Mouse (Mus musculus): ENCODE measurements at regions not wholly inside any gene's neighbourhood (a gene's known extent, or its start where the extent isn't known, plus 50 kb on each side); places are given as distances from the start of the nearest gene placed in this dataset.
A peak's percentile ranks its signal among the peaks of the same experiment; 100 is the strongest.

DNA sequence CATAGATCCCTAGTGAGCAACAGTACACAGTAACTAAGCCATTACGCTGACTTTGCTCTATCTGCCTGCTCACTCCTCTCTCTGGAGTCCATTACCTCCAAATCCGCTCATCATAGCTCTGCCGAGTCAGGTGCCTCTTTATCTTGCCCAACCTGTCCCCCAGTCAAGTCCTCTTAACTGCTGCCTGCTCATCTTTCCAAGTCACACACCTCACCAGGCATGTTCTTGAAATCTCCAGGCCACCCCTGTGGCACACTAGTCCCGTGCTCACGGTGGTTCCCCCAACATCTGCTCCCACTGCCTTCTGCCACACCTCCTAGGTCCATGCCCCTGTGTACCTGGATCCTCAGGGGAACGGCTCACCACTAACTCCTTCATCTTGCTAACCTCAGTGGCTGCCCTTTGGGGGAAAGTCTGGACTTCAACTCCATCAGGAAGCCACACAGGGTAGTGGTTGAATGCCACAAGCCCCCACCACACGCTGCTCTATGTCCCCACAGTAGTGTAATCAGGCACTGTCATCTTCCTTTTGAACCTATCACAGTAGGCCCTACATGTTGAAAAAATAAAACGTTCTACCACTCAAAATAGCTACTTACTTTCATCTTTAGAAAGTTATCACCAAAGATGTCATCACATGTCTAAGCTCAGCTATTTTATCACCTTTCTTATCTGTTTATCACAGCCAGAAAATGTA is 126.3 kb upstream of the Klf14 start:
- DNase-seq: no peak

GRCm38 (mm10) chr6:31085760-31086108 is 126.9 kb upstream of the Klf14 start:
- no peak for DNase-seq

DNA sequence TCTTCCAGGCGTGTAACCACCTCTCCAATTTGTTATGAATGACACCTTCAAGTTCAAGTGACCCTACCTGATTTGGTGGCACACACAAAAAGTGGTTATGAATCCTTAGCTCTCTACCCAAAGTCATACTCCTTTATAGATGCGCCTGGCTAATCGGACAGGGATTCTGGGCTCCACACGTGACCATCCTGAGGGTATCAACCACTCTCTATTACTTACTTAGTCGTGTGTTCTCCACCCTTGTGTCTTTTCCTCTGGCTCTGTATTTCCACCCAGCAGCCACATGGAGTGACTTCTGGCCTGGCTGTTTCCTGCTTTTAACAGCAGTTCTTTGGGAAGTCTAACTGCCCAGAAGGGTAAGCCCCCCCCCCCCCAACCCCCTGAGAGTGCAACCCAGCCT is 127.4 kb upstream of the Klf14 start:
- no peak for DNase-seq

- DNase-seq: no peak
Observed at GRCm38 (mm10) chr6:31086798-31087360, 128.0 kb upstream of the Klf14 start.

DNA sequence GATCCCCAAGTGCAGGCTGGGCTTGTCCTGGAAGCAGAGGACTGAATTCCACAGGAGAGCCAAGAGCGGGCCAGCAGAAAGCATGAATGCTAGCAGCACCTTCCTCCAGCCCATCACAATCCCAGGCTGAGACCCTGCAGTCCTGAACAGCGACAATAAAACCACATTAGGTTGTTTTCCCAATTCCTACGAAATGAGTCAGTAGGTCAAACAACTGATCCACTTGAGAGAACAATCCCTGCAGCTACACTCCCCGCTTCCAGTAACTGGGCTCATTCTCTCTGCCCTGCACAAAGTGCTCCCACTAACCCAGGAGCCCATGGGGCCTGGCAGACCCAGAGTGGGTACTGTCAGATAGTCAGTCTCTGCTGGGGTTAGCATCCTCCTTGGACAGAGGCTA is 128.6 kb upstream of the Klf14 start:
- no peak for DNase-seq

- peak in 1 of 2 experiments; percentile 45 for DNase-seq
Observed at GRCm38 (mm10) chr6:31088147-31088972, 129.5 kb upstream of the Klf14 start.

- DNase-seq: no peak
Observed at GRCm38 (mm10) chr6:31088973-31089368, 130.1 kb upstream of the Klf14 start.

DNA sequence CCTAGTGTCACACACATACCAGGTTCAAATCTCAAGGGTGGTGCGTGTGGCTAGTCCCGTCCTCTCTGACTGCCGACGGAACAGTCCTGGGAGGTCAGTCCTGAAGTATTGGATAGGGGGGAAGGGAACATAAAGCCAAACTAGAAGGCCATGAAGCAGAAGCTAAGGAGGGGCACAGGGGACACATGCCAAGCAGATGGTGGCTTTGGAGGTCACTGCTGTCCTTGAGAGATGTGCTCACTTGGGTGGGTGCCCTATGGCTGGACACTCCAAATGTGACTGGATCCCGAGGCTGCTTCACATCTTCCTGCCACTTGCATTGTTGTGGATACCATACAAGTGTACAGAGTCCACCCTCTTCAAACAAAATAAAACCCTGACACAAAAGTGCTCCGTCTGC is 131.4 kb upstream of the Klf14 start:
- no peak for DNase-seq

DNA sequence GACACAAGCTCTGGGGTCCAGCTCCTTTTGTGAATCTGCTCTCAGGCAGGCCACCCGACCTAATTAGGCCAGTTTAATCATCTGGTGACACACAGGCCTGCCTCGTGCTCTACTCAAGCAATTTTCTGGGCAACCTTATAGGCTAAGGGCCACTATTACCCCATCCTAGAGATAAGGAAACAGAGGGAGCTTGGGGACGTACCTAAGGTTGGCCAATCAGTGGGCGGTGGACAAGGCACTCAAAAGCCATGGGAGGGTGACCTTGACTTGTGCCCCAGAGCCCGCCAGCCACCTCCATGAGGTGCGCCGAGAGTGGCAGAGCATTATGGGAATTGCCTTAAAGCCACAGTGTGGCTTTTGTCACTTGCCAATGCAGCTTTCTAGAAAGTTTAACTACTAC is 131.9 kb upstream of the Klf14 start:
- no peak for DNase-seq

DNA sequence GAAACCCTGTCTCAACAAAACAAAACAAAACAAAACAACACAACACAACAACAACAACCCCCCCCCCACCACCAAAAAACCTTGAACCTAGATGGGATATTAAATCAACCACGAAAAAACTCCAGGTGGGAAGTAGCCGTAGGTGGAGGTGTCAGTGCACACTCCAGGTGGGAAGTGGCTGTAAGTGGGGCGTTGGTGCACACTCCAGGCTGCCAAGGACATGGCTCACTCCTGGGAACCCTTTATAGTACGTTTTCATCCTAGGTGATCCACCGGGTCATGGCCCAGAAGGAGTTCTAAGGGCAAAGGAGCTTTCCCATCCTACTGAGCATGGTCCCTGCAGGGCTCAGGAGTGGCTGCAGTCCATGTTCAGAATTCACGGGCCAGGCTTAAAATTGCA is 133.4 kb upstream of the Klf14 start:
- DNase-seq: peak in 1 of 2 experiments; percentile 65

DNA sequence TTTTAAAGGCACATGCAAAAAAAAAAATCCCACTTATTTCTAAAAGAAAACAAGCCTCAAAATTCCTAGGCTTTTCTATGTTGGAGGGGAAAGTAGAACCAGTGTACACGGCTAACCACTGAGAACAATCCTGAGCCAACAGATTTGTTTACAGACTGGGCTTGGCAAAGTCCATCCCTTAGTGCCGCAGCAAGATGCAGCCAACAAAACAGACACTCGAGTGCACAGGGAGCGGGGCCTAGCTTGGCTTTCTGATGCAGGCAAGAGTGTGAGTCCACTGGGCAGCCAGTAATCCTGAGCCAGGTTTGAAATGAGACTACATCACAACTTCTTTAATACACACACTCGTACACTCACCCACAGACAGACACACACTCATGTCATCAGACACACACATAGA is 133.9 kb upstream of the Klf14 start:
- DNase-seq: no peak

DNA sequence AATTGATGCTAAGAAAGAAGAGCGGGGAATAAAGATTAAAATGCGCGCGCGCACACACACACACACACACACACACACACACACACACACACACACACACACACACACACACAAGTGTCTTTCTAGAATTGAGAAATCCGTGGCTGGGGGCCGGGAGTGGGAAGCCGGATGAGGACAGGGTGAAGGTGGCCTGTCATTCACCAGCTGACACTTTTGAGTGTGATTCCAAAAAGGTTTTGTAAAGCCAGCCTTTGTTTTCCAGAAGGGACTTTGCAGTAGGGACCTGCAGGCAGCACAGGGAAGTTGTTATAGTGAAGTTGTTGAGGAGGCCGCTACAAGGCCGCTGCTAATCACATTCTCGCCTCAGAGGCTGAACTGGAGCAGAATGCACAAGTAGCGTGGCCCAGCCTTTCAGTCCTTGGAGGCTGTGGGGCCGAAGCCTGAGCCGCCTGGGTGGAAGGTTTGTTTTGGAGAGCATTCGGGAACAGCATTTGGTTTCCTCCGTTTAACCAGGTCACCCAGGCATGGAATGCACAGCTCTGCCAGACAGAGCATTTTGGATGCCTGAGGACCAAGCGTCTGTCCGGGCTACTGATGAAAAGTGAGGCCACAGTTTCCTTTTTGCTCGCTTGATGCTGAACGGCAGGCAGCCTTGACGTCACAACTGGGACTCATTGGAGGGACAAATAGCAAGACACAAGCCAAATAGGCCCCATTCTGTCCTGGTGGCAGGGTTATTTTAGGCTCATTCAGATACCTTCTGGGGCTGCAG is 137.3 kb upstream of the Klf14 start:
- DNase-seq: no peak

DNA sequence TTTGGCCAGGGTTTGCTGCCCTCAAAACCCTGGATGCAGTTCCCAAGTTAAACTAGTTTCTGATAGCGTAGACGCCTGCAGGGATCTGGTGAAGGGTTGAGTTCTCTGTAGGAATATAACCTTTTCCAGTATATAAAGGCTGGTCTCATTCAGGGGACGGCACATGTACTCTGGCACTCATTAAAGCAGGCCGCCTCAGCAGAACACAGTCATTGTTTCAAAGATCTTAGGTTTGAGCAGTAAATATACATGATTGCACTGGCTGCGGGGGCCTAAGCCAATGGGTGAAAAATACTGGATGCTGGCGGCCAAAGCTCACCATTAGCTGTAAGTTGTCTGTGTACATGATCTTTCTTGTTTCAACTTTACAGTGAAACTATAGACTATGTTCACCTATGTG is 137.9 kb upstream of the Klf14 start:
- DNase-seq: no peak

- DNase-seq: no peak
Observed at GRCm38 (mm10) chr6:31097254-31097653, 138.4 kb upstream of the Klf14 start.

- no peak for DNase-seq
Observed at GRCm38 (mm10) chr6:31098106-31098505, 139.2 kb upstream of the Klf14 start.

DNA sequence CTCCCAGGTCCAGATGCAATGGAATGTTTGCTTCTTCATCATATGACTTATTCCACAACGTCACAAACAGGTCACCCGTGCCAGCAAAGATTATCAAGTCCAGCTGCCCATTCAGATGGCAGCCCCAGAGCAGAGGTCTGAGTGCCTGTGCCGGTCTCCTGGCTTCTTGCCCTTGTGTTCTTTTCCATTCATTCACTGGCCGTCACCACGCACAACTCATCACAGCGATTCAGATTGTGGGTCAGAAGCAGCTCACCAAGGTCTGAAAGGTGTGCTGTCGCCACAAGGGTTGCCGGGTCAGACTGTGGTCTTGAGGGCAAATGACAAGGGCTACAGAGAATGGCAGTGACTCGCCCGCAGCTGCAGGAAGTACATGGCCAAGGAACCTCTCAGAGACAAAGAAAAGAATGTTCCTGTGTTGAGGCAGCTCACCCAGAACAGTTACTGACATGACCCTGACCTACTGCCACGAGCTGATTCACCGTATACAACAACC is 141.3 kb upstream of the Klf14 start:
- no peak for DNase-seq

DNA sequence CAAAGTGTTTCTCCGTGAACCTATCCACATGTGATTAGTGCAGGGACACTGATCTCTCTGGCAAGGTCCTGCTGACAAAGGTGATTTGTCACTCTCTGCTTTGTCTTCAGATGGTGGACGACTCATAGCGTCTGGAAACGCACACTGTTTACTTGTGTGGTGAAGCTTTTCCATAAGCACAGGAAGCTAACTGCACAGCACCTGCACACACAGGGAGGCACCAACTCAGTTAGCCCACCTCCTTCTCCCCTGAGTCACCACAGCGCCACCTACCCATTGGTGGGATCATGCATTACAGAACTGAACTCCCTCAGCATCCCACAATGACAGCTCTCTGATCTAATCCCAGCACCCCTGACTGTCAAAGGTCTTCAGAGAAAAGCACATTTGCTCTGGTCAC is 141.9 kb upstream of the Klf14 start:
- DNase-seq: no peak

GRCm38 (mm10) chr6:31106144-31106836 is 147.4 kb upstream of the Klf14 start:
- no peak for DNase-seq

GRCm38 (mm10) chr6:31106856-31107359 is 148.0 kb upstream of the Klf14 start:
- no peak for DNase-seq

DNA sequence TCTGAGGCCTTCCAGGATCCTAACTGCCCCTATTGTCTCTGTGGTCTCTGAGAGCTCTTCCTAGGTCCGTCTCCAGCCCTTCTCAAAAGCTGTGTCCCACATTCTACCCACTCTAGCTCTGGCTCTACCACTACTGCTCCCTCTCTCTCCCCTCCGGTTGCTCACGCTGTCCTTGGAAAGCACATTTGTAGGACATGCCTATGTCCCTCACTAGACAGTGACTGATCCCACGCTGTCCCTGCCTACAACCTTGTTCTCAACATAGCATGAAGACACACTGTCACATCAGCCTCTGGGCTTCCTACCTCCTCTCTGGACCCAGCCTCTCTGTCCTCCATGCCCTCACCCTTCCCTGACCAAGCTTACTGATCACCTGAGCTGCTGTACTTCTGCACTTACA is 148.5 kb upstream of the Klf14 start:
- no peak for DNase-seq

DNA sequence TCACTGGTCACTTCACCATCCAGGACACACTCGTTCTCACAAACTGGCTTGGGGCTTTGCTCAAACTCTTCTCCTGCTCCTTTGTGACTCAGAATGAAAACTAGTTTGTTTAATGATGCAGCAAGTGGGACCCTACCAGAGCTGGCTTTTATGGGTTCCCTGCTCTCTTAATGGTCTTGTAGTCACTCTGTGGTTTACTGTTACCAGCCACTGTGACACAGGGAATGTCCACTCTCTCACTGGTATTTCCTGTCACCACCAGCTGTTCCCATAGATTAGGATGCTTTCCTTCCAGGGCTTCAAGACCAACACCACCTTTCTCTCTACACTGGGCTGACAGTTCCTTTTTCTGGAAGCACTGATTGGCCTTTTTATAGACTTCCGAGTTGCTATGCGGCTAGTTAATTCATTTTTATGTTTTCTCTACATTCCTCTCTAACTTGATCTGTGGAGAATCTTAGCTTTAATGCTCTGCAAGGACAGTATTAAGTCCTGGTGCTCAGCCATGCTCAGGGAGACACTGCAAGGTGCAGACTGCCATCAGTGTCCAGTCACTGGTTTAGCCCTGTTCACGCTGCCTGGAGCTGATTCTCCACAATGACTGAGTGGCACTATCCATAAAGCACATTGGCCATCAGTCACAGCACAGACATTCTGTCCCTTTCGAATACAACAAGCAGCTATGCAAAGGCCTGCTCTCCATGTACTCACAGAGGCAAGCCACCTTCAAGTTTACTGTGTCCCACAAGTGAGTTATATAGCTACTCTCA is 149.2 kb upstream of the Klf14 start:
- DNase-seq: no peak

- DNase-seq: no peak
Observed at GRCm38 (mm10) chr6:31109604-31110003, 150.7 kb upstream of the Klf14 start.
